Mouse (Mus musculus) lung, postnatal 0 days (tissue): ENCODE results near the gene Yju2.

Source experiments
- CTCF ChIP-seq: IDR thresholded peaks from 2 replicates; pipeline ENCODE4 v1.5.1; 2016; ENCODE audit warnings: antibody characterized with exemption, mild to moderate bottlenecking
- EP300 ChIP-seq: IDR thresholded peaks from 2 replicates; pipeline ENCODE4 v1.6.1; 2016; ENCODE audit warnings: antibody characterized with exemption, mild to moderate bottlenecking, control low read depth

DNA sequence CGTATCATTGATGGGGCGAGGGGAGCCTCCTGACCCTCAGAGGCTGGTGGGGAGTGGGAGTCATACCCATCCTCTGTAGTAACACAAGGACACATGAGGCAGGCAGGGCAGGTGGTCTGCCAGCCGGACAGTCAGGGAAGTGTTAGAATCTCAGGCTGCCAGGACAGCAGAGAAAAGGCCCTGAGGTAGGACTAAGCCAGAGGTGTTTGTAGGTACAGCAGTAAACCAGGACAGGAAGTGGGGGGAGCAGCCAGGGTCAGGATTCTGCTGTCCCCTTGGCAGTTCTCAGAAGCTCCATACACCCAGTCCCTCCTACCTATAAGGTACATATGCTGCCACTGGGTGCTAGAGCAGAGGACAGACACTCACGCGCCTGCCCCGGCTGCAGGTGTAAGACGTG, 2.7 kb downstream of the Yju2 start:
- TF ChIP-seq CTCF (no peak), EP300 (no peak)
